Mouse (Mus musculus) heart, embryonic 13.5 days (tissue): ENCODE results near the gene Mfsd2a. TPM values are rescaled to one million over a fixed set of nuclear protein-coding genes. Genes with fewer than 3 reads are reported as not detected.

Experiments
- ATAC-seq: fragments of 200-750 bp; cut with Nextera tagmentation; 2 replicates; pipeline ENCODE4 v1.8.0; 2017; ENCODE audit warnings: moderate TSS enrichment; ENCODE audit not compliant: insufficient number of reproducible peaks, low FRiP score, low TSS enrichment; ENCODE audit errors: extremely low read depth
- H3K27ac ChIP-seq: fragments of 300-500 bp; sonication (generic); replicated peaks from 2 replicates; pipeline ENCODE4 v1.5.1; 2015; ENCODE audit warnings: moderate library complexity, mild to moderate bottlenecking, inconsistent platforms
- H3K27me3 ChIP-seq: fragments of 300-500 bp; sonication (generic); replicated peaks from 2 replicates; pipeline ENCODE4 v1.6.1; 2015; ENCODE audit warnings: mild to moderate bottlenecking, inconsistent platforms
- H3K36me3 ChIP-seq: fragments of 300-500 bp; sonication (generic); 2 replicates; pipeline ENCODE4 v1.6.1; 2015; ENCODE audit warnings: mild to moderate bottlenecking, inconsistent platforms
- H3K4me1 ChIP-seq: fragments of 300-500 bp; sonication (generic); 2 replicates; pipeline ENCODE4 v1.6.1; 2015; ENCODE audit warnings: inconsistent platforms
- H3K4me2 ChIP-seq: fragments of 300-500 bp; sonication (generic); 2 replicates; pipeline ENCODE4 v1.6.1; 2015; ENCODE audit warnings: inconsistent platforms, mild to moderate bottlenecking, moderate library complexity
- H3K4me3 ChIP-seq: fragments of 300-500 bp; sonication (generic); 2 replicates; pipeline ENCODE4 v1.5.1; 2015; ENCODE audit warnings: moderate library complexity, mild to moderate bottlenecking, inconsistent platforms
- H3K9ac ChIP-seq: fragments of 300-500 bp; sonication (generic); 2 replicates; pipeline ENCODE4 v1.6.1; 2015; ENCODE audit warnings: inconsistent platforms, mild to moderate bottlenecking, moderate library complexity
- H3K9me3 ChIP-seq: fragments of 300-500 bp; sonication (generic); 2 replicates; pipeline ENCODE4 v1.6.1; 2016; ENCODE audit warnings: inconsistent platforms
- WGBS: fragments of 180-500 bp; shearing (Covaris S2); methylation state at CpG from one replicate; pipeline ENCODE4 v1.1.7; 2015; ENCODE audit warnings: mixed read lengths; 5-methylcytosine and 5-hydroxymethylcytosine counted together
- polyA plus RNA-seq: library from polyadenylated mRNA; unstranded; fragments of >200 nt; fragmentation: Nextera tagmentation; extraction: Ambion mirVana; gene quantifications from 2 replicates; pipeline ENCODE4 v1.2.1, GENCODE M21; 2015

The Mfsd2a gene
- polyA plus RNA-seq, 1 experiment from 2014 or later: 1.0 TPM

GRCm38 (mm10) chr4:122933051-122933591 is 27.9 kb downstream of the Mfsd2a start:
- Histone ChIP-seq H3K4me2 (no peak overlapping the region), H3K4me1 (no peaks in the 10 kb centered on the region), H3K27ac (no peak overlapping the region), H3K4me3 (no peak overlapping the region), H3K36me3 (no peaks in the 10 kb centered on the region), H3K27me3 (no peaks in the 10 kb centered on the region), H3K9ac (no peak overlapping the region), H3K9me3 (no peaks in the 10 kb centered on the region)
- WGBS: 57% methylated on average over 3 of the region's 3 CpGs
- no peak for ATAC-seq

DNA sequence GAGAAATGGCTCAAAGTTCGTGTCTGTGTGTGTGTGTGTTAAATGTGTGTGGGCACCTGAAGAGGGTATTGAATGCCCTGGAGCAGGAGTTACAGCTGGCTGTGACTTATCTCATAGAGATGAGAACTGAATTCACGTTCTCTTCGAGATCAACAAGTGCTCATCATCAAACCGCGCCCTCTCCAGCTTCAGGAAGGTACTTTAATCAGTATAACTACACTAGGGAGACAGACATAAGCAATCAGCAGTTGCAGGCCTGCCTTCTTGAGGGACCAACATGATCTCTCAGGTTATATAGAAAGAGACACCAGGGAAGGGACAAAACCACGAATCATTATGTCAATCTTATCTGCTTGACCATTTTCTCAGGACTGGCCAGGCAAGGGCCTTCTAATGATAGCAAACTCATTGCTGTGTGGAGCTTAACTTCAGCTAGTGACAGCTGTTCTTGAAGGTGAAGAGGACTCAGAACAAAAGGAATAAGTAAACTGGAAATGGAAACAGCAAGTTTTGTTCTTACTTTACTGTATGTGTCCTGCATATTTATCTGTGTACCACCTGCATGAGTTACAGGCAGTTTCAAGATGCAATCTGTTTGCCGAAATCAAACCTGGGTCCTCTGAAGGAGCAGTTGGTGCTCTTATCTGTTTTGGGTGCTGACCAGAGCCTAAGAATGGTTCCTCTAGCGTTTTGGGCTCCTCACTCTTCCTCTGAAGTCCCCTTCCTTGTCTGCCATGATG is 28.6 kb downstream of the Mfsd2a start:
- Histone ChIP-seq H3K4me2 (no peak overlapping the region), H3K4me1 (no peaks in the 10 kb centered on the region), H3K4me3 (no peak overlapping the region), H3K9ac (no peak overlapping the region), H3K36me3 (no peaks in the 10 kb centered on the region), H3K9me3 (no peaks in the 10 kb centered on the region), H3K27ac (no peak overlapping the region), H3K27me3 (no peaks in the 10 kb centered on the region)
- 60% methylated on average over 8 of the region's 8 CpGs for WGBS
- no peak for ATAC-seq

DNA sequence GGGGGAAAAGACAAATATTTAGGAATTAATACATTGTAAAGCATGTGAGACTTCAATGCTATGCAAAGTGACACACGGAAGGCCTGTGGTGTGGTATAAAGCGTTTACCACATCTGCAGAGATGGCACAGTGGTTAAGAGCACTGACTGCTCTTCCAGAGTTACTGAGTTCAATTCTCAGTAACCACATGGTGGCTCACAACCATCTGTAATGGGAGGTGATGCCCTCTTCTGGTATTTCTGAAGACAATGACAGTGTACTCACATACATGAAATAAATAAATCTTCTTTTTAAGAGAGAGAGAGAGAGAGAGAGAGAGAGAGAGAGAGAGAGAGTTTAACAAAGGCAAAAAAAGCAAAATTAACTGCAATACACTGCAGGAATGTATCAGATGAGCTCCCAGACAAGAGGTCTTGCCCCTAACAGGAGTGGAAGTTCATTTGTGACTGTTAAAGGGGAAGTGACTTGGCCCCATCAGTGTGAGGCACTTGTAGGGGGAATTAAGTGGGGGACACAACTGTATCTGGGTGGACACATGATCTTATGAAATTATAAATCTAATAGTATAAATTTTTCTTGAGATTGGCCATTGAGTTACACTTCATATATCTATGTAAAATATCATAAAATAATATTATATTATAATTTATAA is 29.9 kb downstream of the Mfsd2a start:
- 68% methylated on average over 2 of the region's 2 CpGs for WGBS
- Histone ChIP-seq H3K9me3 (no peaks in the 10 kb centered on the region), H3K27ac (no peak overlapping the region), H3K4me1 (no peaks in the 10 kb centered on the region), H3K4me3 (no peak overlapping the region), H3K9ac (no peak overlapping the region), H3K27me3 (no peaks in the 10 kb centered on the region), H3K36me3 (no peaks in the 10 kb centered on the region), H3K4me2 (no peak overlapping the region)
- no peak for ATAC-seq

- Histone ChIP-seq H3K4me1 (no peaks in the 10 kb centered on the region), H3K4me3 (no peak overlapping the region), H3K36me3 (no peaks in the 10 kb centered on the region), H3K9ac (no peak overlapping the region), H3K9me3 (no peaks in the 10 kb centered on the region), H3K4me2 (no peak overlapping the region), H3K27ac (no peak overlapping the region), H3K27me3 (no peaks in the 10 kb centered on the region)
- WGBS: 73% methylated on average over 15 of the region's 15 CpGs
- no peak for ATAC-seq
These were observed 37.3 kb downstream of the Mfsd2a start for GRCm38 (mm10) chr4:122923392-122924344.

DNA sequence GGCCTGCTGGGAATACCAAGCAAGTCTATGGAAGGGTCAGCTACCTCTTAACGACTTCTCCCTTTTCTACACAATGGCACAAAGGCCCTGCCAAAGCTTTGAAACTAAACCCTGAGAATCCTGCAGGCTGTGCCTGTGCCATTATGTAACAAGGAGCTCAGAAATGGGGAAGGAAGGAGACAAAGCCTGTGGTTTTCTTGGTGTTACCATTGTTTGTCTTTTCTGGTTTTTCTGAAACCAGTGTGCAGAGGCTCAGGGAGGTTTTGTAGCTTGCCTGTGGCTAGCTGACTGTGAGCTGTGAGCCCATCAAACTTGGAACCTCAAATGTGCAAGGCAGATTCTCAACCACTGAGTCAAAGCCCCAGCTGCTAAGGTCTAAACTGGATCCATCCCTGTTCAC is 38.1 kb downstream of the Mfsd2a start:
- Histone ChIP-seq H3K36me3 (no peaks in the 10 kb centered on the region), H3K4me2 (no peak overlapping the region), H3K4me3 (no peak overlapping the region), H3K27ac (no peak overlapping the region), H3K27me3 (no peaks in the 10 kb centered on the region), H3K4me1 (no peaks in the 10 kb centered on the region), H3K9me3 (no peaks in the 10 kb centered on the region), H3K9ac (no peak overlapping the region)
- no peak for ATAC-seq
- 42% methylated on average over 1 of the region's 1 CpGs for WGBS

- no peak overlapping the region for H3K4me2 ChIP-seq
- 69% methylated on average over 4 of the region's 4 CpGs for WGBS
- no peak overlapping the region for H3K27ac ChIP-seq
- no peak overlapping the region for H3K9ac ChIP-seq
- H3K4me1 ChIP-seq: peaks cover 10% of the 10 kb centered on the region
- ATAC-seq: no peak
- no peaks in the 10 kb centered on the region for H3K36me3 ChIP-seq
- H3K9me3 ChIP-seq: 0 out of 2 replicates have a peak, but pooled peaks cover 3% of the 10 kb centered on the region
- H3K4me3 ChIP-seq: no peak overlapping the region
- no peaks in the 10 kb centered on the region for H3K27me3 ChIP-seq
These were observed 45.0 kb downstream of the Mfsd2a start for GRCm38 (mm10) chr4:122915985-122916384.

- Histone ChIP-seq H3K9me3 (0 out of 2 replicates have a peak, but pooled peaks cover 3% of the 10 kb centered on the region), H3K27me3 (no peaks in the 10 kb centered on the region), H3K4me3 (no peak overlapping the region), H3K36me3 (no peaks in the 10 kb centered on the region), H3K27ac (no peak overlapping the region), H3K4me2 (no peak overlapping the region), H3K4me1 (peaks cover 10% of the 10 kb centered on the region), H3K9ac (no peak overlapping the region)
- ATAC-seq: no peak
- 39% methylated on average over 7 of the region's 7 CpGs for WGBS
These were observed 46.8 kb downstream of the Mfsd2a start for GRCm38 (mm10) chr4:122914186-122914585.

DNA sequence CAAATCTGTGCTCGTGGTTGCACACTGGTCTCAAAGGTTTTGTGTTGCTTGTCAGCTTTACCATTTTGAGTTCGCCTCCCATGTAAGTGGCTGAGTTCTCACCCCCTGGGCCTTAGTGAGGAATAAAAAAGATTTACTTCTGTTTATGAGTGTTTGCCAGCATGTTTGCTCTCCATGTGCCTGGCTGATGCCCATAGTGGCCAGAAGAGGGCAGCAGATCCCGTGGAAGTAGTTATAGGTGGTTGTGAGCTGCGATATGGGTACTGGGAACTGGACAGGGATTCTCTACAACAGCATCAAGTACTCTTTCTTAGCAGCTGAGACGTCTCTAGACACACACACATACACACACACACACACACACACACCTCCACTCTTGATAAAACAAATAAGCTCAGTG is 48.4 kb downstream of the Mfsd2a start:
- no peak overlapping the region for H3K4me3 ChIP-seq
- no peak overlapping the region for H3K9ac ChIP-seq
- H3K27ac ChIP-seq: no peak overlapping the region
- no peak for ATAC-seq
- H3K36me3 ChIP-seq: no peaks in the 10 kb centered on the region
- no peaks in the 10 kb centered on the region for H3K27me3 ChIP-seq
- peaks cover 10% of the 10 kb centered on the region for H3K4me1 ChIP-seq
- 56% methylated on average over 5 of the region's 5 CpGs for WGBS
- peaks cover 7% of the 10 kb centered on the region; the same call in 1 of the 2 replicates for H3K9me3 ChIP-seq
- no peak overlapping the region for H3K4me2 ChIP-seq

GRCm38 (mm10) chr4:122910577-122910976 is 50.4 kb downstream of the Mfsd2a start:
- Histone ChIP-seq H3K9me3 (peaks cover 9% of the 10 kb centered on the region; the same call in 1 of the 2 replicates), H3K4me2 (no peak overlapping the region), H3K4me3 (no peak overlapping the region), H3K9ac (no peak overlapping the region), H3K36me3 (no peaks in the 10 kb centered on the region), H3K4me1 (peaks cover 10% of the 10 kb centered on the region), H3K27me3 (no peaks in the 10 kb centered on the region), H3K27ac (no peak overlapping the region)
- ATAC-seq: no peak
- 43% methylated on average over 6 of the region's 6 CpGs for WGBS

- H3K4me3 ChIP-seq: no peak overlapping the region
- H3K27me3 ChIP-seq: no peaks in the 10 kb centered on the region
- no peak for ATAC-seq
- no peak overlapping the region for H3K4me2 ChIP-seq
- H3K9me3 ChIP-seq: peaks cover 9% of the 10 kb centered on the region; the same call in 1 of the 2 replicates
- no peak overlapping the region for H3K27ac ChIP-seq
- H3K9ac ChIP-seq: no peak overlapping the region
- peaks cover 9% of the 10 kb centered on the region for H3K4me1 ChIP-seq
- 48% methylated on average over 12 of the region's 12 CpGs for WGBS
- no peaks in the 10 kb centered on the region for H3K36me3 ChIP-seq
These were observed 51.3 kb downstream of the Mfsd2a start for GRCm38 (mm10) chr4:122909572-122910189.
